Mouse (Mus musculus): Measurements from ENCODE around the gene Cdhr4. TPM values are rescaled to one million over a fixed set of nuclear protein-coding genes. Genes with fewer than 3 reads are reported as not detected.

Cdhr4 gene
- 1.5 and 3.5 TPM in 2 replicates for polyA plus RNA-seq (2015; fragmentation: Nextera tagmentation; extraction: Ambion mirVana)

- no peak within 1 kb of the TSS for H3K4me2 ChIP-seq
- 72% methylated on average over 2 of the region's 2 CpGs for WGBS
- ATAC-seq (ENCODE audit: low FRiP score), result no peak
- H3K4me3 ChIP-seq (replicated peaks), result no peak within 1 kb of the TSS
- no peaks in the 10 kb centered on the region for H3K9me3 ChIP-seq (replicated peaks)
- no peak within 1 kb of the TSS for H3K9ac ChIP-seq (replicated peaks)
- H3K36me3 ChIP-seq, result no peaks in the 10 kb centered on the region
- no peaks in the 10 kb centered on the region for H3K4me1 ChIP-seq
- H3K27ac ChIP-seq (replicated peaks), result no peak within 1 kb of the TSS
- H3K27me3 ChIP-seq (replicated peaks), result no peaks in the 10 kb centered on the region
Measured at GRCm38 (mm10) chr9:107992197-107992596, at the start of gene Cdhr4. TSS of gene Cdhr4 (plus strand) at chr9:107992497.

GRCm38 (mm10) chr9:107947241-107948194 is 44.8 kb upstream of the Cdhr4 start:
- Histone ChIP-seq H3K36me3 (0 out of 2 replicates have a peak, but pooled peaks cover 2% of the 10 kb centered on the region), H3K4me2 (no peak overlapping the region), H3K4me1 (peaks cover 15% of the 10 kb centered on the region), H3K27me3 (replicated peaks) (no peaks in the 10 kb centered on the region), H3K9me3 (replicated peaks) (no peaks in the 10 kb centered on the region), H3K27ac (replicated peaks) (no peak overlapping the region), H3K4me3 (replicated peaks) (no peak overlapping the region), H3K9ac (replicated peaks) (no peak overlapping the region)
- 92% methylated on average over 31 of the region's 31 CpGs for WGBS
- no peak for ATAC-seq (ENCODE audit: low FRiP score)

GRCm38 (mm10) chr9:107949184-107949921 is 42.9 kb upstream of the Cdhr4 start:
- no peak for ATAC-seq (ENCODE audit: low FRiP score)
- Histone ChIP-seq H3K9ac (replicated peaks) (no peak overlapping the region), H3K36me3 (0 out of 2 replicates have a peak, but pooled peaks cover 2% of the 10 kb centered on the region), H3K27me3 (replicated peaks) (no peaks in the 10 kb centered on the region), H3K4me2 (no peak overlapping the region), H3K9me3 (replicated peaks) (no peaks in the 10 kb centered on the region), H3K4me1 (peaks cover 15% of the 10 kb centered on the region), H3K4me3 (replicated peaks) (no peak overlapping the region), H3K27ac (replicated peaks) (no peak overlapping the region)
- WGBS, result 84% methylated on average over 13 of the region's 13 CpGs

DNA sequence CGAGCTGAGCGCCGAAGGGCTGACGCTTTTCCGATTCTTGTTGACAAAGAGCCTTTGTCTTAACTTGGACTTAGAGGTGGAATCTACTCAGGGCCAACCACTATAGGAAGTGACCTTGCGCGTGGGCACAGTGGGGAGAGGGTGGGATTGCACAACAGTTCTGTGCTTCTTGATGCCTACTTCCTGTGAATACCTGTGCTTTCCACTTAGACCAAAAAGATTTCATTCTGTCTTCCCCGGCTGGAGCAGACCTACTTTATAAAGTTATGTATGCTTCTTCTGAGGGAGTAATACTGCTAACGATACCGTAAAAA is 42.4 kb upstream of the Cdhr4 start, which contains the start of gene Traip:
TSS of gene Traip (plus strand) at position 215 of the 314 bp plus-strand sequence.
- H3K9me3 ChIP-seq (replicated peaks), result no peaks in the 10 kb centered on the region
- H3K4me3 ChIP-seq (replicated peaks), result peak within 1 kb of the TSS; percentile 55
- peak within 1 kb of the TSS; percentile 43 for H3K9ac ChIP-seq (replicated peaks)
- no peaks in the 10 kb centered on the region for H3K27me3 ChIP-seq (replicated peaks)
- H3K36me3 ChIP-seq, result 0 out of 2 replicates have a peak, but pooled peaks cover 2% of the 10 kb centered on the region
- ATAC-seq (ENCODE audit: low FRiP score), result no peak
- H3K4me1 ChIP-seq, result peaks cover 15% of the 10 kb centered on the region
- H3K27ac ChIP-seq (replicated peaks), result peak within 1 kb of the TSS; percentile 83
- peak within 1 kb of the TSS; percentile 77 for H3K4me2 ChIP-seq
- WGBS, result 94% methylated on average over 10 of the region's 10 CpGs

- peak overlapping the region; percentile 77 for H3K4me2 ChIP-seq
- no peaks in the 10 kb centered on the region for H3K27me3 ChIP-seq (replicated peaks)
- H3K27ac ChIP-seq (replicated peaks), result peak overlapping the region; percentile 83
- H3K9me3 ChIP-seq (replicated peaks), result no peaks in the 10 kb centered on the region
- H3K36me3 ChIP-seq, result 0 out of 2 replicates have a peak, but pooled peaks cover 2% of the 10 kb centered on the region
- H3K4me1 ChIP-seq, result peaks cover 15% of the 10 kb centered on the region
- H3K9ac ChIP-seq (replicated peaks), result peak overlapping the region; percentile 43
- ATAC-seq (ENCODE audit: low FRiP score), result peak; percentile 96
- peak overlapping the region; percentile 55 for H3K4me3 ChIP-seq (replicated peaks)
- 16% methylated on average over 45 of the region's 45 CpGs for WGBS
Measured at GRCm38 (mm10) chr9:107950460-107951355, 41.6 kb upstream of the Cdhr4 start.

GRCm38 (mm10) chr9:107955613-107956289 is 36.5 kb upstream of the Cdhr4 start:
- 78% methylated on average over 6 of the region's 6 CpGs for WGBS
- Histone ChIP-seq H3K9me3 (replicated peaks) (no peaks in the 10 kb centered on the region), H3K27me3 (replicated peaks) (no peaks in the 10 kb centered on the region), H3K27ac (replicated peaks) (no peak overlapping the region), H3K4me1 (peaks cover 10% of the 10 kb centered on the region), H3K36me3 (peaks cover 5% of the 10 kb centered on the region; the same call in 1 of the 2 replicates), H3K4me3 (replicated peaks) (no peak overlapping the region), H3K9ac (replicated peaks) (no peak overlapping the region), H3K4me2 (no peak overlapping the region)
- no peak for ATAC-seq (ENCODE audit: low FRiP score)

GRCm38 (mm10) chr9:107957141-107957540 is 35.2 kb upstream of the Cdhr4 start:
- Histone ChIP-seq H3K4me2 (no peak overlapping the region), H3K9me3 (replicated peaks) (no peaks in the 10 kb centered on the region), H3K27ac (replicated peaks) (no peak overlapping the region), H3K9ac (replicated peaks) (no peak overlapping the region), H3K4me1 (peaks cover 15% of the 10 kb centered on the region), H3K36me3 (peaks cover 5% of the 10 kb centered on the region; the same call in 1 of the 2 replicates), H3K27me3 (replicated peaks) (no peaks in the 10 kb centered on the region), H3K4me3 (replicated peaks) (no peak overlapping the region)
- 21% methylated on average over 6 of the region's 6 CpGs for WGBS
- ATAC-seq (ENCODE audit: low FRiP score), result no peak

DNA sequence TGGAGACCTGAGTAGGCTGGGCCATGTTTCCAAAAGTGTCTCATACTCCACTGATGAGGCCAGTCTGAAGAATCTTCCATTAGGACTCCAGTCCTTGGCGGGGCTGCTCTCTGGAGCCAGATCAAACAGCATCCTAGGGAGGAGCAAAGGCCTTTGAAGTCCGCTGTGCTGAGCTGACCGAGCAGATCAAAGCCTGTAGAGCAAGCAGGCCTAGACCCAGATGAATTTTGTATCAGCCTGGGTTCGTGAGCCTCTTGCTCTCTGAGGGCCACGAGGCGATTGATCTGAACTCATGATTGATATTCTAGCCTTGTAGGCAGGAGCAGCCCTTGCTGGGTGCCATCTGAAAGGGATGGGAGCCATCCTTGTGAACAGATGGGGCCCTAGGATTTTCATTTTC is 32.4 kb upstream of the Cdhr4 start:
- Histone ChIP-seq H3K36me3 (peaks cover 5% of the 10 kb centered on the region; the same call in 1 of the 2 replicates), H3K9me3 (replicated peaks) (no peaks in the 10 kb centered on the region), H3K27me3 (replicated peaks) (no peaks in the 10 kb centered on the region), H3K9ac (replicated peaks) (0 out of 2 replicates have a peak overlapping the region, but pooled peaks have one; percentile 10), H3K4me2 (no peak overlapping the region), H3K4me1 (peaks cover 17% of the 10 kb centered on the region), H3K4me3 (replicated peaks) (no peak overlapping the region), H3K27ac (replicated peaks) (no peak overlapping the region)
- WGBS, result 56% methylated on average over 6 of the region's 6 CpGs
- no peak for ATAC-seq (ENCODE audit: low FRiP score)

GRCm38 (mm10) chr9:107960928-107961327 is 31.4 kb upstream of the Cdhr4 start:
- 83% methylated on average over 4 of the region's 4 CpGs for WGBS
- Histone ChIP-seq H3K4me2 (peak overlapping the region; percentile 37), H3K4me1 (peaks cover 17% of the 10 kb centered on the region), H3K27ac (replicated peaks) (peak overlapping the region; percentile 70), H3K9me3 (replicated peaks) (no peaks in the 10 kb centered on the region), H3K9ac (replicated peaks) (0 out of 2 replicates have a peak overlapping the region, but pooled peaks have one; percentile 10), H3K36me3 (peaks cover 5% of the 10 kb centered on the region; the same call in 1 of the 2 replicates), H3K4me3 (replicated peaks) (no peak overlapping the region), H3K27me3 (replicated peaks) (no peaks in the 10 kb centered on the region)
- ATAC-seq (ENCODE audit: low FRiP score), result no peak

GRCm38 (mm10) chr9:107961351-107961762 is 30.9 kb upstream of the Cdhr4 start:
- Histone ChIP-seq H3K27ac (replicated peaks) (peak overlapping the region; percentile 70), H3K9ac (replicated peaks) (no peak overlapping the region), H3K4me1 (peaks cover 17% of the 10 kb centered on the region), H3K27me3 (replicated peaks) (no peaks in the 10 kb centered on the region), H3K4me3 (replicated peaks) (no peak overlapping the region), H3K36me3 (peaks cover 5% of the 10 kb centered on the region; the same call in 1 of the 2 replicates), H3K9me3 (replicated peaks) (no peaks in the 10 kb centered on the region), H3K4me2 (peak overlapping the region; percentile 37)
- ATAC-seq (ENCODE audit: low FRiP score), result peak; percentile 80; the same call in 1 of the 2 replicates
- 68% methylated on average over 10 of the region's 10 CpGs for WGBS

Data from neural tube, embryonic 15.5 days (tissue).